Mouse (Mus musculus) adrenal gland, postnatal 14 days (tissue): ENCODE measurements at regions not wholly inside any gene's neighbourhood (a gene's known extent, or its start where the extent isn't known, plus 50 kb on each side); places are given as distances from the start of the nearest gene placed in this dataset.
"Not testable (repeated sequence)": the region's sequence is repeated elsewhere in the genome, so short reads cannot be mapped to it uniquely, and the experiment has no call there.

Experiments used
- DNase-seq: peaks from one replicate; pipeline ENCODE4 v3.0.0; 2021; ENCODE audit warnings: mixed read lengths

DNA sequence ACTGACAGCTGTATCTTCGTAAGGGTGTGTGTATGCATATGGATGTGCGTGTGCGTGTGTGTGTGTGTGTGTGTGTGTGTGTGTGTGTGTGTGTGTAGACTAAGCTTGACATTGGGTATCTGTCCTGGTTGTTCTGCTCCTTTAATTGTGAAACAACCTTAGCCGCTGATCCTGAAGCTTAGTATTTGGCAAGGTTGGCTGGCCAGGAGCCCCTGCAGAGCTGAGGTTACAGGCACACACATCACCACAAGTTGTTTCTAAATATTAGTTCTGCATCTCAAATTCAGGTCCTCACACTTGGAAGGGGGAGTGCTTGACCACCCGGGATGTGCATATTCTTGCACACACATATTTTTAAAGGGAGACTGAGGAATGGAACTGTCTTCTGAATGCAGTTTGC, 314.7 kb downstream of the Diras2 start:
- no peak for DNase-seq

- DNase-seq: peak; percentile 35
These were observed 314.0 kb downstream of the Diras2 start for GRCm38 (mm10) chr13:52217066-52217465.

GRCm38 (mm10) chr13:52217741-52218140, 313.3 kb downstream of the Diras2 start:
- DNase-seq: no peak

DNA sequence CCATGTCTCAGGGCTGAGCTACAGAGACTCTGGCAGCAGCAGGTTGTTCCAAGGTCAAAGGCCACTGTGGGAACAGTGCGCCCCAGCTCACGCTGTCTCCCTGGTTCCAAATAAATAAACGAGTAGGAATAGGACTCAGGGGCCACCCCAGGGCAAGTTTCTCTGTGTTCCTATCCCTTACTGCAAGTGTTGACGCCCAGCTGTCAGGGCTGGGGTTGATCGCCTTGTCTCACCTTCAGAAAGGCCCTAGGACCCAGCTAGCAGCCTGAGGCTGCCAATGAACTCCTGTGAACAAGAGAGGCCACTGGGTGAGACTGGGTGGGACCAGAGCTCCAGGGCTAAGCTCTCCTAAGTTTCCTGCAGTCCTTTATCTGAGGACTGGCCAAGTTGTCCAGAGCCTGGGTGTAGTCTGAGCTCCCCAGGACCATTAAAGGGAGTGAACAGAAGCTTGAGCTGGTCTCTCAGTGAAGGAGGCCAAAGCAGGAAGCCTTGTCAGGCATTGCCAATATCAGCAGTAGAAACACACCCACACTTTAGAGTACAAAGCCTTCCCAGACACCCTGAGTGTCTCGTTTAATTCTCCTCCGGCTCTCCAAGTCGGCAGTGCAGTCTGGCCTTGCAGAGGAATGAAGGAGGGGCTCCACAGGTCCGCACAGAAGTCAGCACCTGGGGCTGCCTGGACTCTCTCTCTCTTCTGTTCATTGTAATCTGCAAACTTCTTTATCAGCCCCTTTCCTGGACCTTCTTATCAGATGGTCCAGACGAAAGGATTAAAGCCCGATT, 308.6 kb downstream of the Diras2 start:
- peak; percentile 23 for DNase-seq

DNA sequence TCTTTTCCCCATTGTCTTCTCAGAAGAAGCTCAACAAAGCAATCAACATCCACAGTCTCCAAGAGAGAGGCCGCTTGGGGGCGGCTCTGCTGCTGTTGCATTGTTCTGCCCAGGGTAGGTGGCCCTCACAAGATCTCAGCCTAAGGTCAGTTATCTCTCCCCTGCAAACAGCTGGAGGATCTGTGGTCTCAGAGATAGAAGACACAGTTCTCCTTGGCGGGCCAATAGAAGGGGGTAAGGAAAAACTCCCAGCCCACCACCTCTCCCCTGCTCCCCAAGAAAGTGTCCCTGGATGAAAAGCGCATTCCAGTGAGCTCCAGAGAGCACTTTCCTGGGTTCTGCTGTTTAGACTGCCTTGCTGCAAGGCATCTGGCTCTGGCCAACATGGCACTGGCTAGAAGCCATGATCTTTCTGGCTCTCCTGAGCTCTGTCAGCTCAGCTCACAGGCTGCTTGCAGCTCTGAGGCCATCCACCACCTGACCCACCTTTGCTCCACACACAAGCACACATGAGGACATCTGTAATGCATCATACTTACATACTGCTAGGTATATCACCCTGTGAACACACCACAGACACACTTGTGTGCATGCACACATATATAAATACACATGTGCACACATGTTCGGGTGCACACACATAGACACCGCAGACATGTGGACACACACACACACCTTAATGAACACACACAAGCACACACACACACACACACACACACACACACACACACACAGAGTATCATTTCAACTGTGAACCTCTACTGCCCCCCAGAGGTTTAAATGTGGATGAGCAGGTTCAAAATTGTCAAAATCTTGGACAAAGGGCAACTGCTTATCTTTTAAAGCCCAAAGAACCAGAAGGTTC, 307.7 kb downstream of the Diras2 start:
- peak; percentile 75 for DNase-seq

GRCm38 (mm10) chr13:52233971-52234370, 297.1 kb downstream of the Diras2 start:
- DNase-seq: peak; percentile 67

GRCm38 (mm10) chr13:52236105-52236504, 295.0 kb downstream of the Diras2 start:
- peak; percentile 45 for DNase-seq

DNA sequence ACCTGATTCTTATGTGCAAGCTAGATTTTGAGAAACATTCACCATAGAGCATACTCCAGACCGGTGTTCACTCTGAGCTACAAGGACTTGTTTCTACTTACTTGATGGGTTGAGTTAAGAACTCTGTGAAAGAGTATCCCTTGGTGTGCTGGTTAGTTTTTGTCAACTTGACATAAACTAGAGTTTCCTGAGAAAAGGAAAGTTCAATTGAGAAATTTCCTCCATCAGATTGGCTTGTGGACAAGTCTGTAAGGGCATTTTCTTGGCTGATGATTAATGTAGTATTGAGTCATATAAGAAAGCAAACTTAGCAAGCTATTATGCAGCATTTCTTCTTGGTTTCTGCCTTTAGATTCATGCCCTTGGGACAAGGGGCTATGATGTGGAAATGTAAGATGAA, 291.5 kb downstream of the Diras2 start:
- DNase-seq: no peak

- DNase-seq: no peak
These were observed 289.3 kb downstream of the Diras2 start for GRCm38 (mm10) chr13:52241761-52242160.

DNA sequence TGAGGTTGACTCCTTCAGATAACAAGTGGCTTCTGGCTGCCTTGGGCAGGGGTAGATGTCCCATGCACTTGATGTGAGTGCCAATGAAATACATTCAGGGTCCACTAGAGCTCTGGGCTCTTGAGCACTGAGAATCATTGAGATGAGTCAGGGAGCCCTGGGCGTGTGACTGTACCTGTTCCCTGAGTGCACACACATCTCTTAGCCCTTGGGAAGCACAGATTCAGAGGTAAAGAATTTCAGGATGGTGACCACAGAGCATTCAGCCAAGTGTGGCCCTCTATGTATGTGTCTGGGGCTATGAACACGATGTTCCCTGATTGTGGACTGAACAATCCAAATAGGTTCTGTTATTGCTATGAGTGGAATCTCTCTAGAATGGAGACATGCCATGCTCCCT, 281.6 kb downstream of the Diras2 start:
- DNase-seq: no peak

DNA sequence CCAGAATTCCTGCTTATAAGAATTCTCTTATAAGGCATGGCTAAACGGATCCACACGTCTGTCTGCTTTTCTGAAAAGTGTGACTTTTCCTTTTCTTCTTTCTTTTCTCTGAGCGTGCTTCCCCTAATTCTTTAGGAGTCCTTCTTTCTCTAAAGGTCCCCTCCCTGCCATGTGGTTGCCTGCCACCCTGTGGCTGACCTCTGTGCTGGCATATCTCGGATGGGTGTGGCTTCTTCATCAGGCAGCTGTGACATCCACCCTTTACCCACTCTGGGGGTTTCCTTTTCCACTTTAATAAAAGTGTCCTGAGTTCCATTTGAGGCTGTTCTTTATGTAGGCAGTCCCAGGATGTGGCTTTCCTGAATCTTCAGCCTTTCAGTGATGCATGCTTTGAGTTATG, 280.7 kb downstream of the Diras2 start:
- peak; percentile 22 for DNase-seq

- no peak for DNase-seq
These were observed 278.8 kb downstream of the Diras2 start for GRCm38 (mm10) chr13:52252303-52252702.

DNA sequence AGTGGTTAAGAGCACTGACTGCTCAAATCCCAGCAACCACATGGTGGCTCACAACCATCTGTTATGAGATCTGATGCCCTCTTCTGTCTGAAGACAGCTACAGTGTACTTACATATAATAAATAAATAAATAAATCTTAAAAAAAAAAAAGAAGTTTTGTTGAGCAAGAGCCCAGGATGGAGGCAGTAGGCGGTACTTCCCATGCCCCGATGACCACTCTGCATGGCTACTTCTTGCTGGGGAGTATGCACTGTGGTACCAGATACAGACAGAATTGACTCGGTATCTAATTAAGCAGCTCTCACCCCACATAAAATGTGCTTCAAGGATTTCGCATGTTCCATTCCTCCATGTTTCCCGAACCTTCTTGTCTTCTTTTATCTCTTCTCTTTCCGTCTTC, 278.4 kb downstream of the Diras2 start:
- DNase-seq: not testable (repeated sequence)

DNA sequence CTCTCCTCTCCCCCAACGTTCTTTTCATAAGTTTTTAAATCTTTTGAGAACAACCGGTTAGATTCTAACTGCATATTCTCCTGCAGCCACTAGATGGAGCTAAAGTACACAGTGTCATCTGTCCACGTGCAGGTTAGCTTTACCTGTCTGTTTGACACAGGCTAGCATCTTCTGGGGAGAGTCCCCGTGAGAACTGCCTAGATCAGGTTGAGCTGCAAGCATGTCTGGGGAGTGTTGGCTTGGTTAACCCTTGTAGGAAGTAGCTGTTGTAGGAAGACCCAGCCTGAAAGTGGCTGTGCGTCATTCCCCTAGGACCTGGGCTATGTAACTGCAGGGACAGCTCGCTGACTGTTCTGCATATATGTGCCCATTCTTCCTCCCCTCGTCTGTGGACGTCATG, 277.9 kb downstream of the Diras2 start:
- peak; percentile 27 for DNase-seq

- peak; percentile 54 for DNase-seq
These were observed 276.9 kb downstream of the Diras2 start for GRCm38 (mm10) chr13:52254185-52254584.

GRCm38 (mm10) chr13:52255697-52256096, 275.4 kb downstream of the Diras2 start:
- DNase-seq: peak; percentile 41

GRCm38 (mm10) chr13:52258373-52258772, 272.7 kb downstream of the Diras2 start:
- no peak for DNase-seq

- DNase-seq: no peak
These were observed 268.0 kb downstream of the Diras2 start for GRCm38 (mm10) chr13:52262949-52263550.

- DNase-seq: no peak
These were observed 262.8 kb downstream of the Diras2 start for GRCm38 (mm10) chr13:52268279-52268678.

DNA sequence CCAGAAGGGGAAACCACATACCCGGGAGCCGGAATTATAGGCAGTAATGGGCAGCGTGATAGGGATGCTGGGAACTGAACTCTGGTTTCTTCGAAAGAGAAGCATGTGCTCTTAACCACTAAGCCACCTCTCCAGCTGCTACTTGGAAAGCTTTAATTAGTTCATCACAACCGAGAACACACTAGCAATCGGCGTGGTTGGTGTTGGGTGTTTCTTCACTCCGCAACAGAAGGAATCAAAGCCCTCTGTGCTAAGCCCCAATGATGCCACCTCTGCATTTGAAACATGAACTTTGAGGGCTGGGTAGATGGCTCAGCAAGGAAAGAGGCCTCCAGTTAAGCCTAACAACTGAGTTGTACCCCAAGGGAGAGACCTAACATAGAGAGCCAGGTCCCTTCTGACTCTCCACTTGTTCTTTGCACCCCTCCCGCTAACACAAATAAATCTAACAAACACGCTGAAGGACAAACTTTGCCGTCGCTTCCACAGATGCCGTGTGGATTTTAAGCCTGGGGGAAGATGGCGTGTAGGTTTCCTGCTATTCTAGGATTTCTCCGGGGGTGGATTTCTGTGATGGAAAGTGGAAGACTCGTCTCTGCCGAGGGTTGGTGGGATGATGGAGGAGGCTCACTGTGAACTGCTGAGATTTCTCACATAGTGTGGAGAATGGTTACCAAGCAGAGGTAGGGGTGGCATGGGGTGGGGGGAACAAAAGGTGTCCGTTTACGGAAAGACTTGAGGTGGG, 257.4 kb downstream of the Diras2 start:
- no peak for DNase-seq

- no peak for DNase-seq
These were observed 255.9 kb downstream of the Diras2 start for GRCm38 (mm10) chr13:52275196-52275595.

GRCm38 (mm10) chr13:52275675-52276074, 255.4 kb downstream of the Diras2 start:
- peak; percentile 70 for DNase-seq
